Mouse (Mus musculus): ENCODE measurements around the gene Klk1b4. TPM values are rescaled to one million over a fixed set of nuclear protein-coding genes. Genes with fewer than 3 reads are reported as not detected.

Klk1b4 gene
- polyA plus RNA-seq, 1 experiment from 2014 or later, result not detected

- Histone ChIP-seq H3K27ac (replicated peaks) (no peak within 1 kb of the TSS), H3K4me2 (replicated peaks; ENCODE audit: low read depth) (no peak within 1 kb of the TSS), H3K27me3 (ENCODE audit: control insufficient read depth, insufficient read depth, low read length) (no peaks in the 10 kb centered on the region; the same call in 1 of the 2 replicates), H3K4me1 (replicated peaks; ENCODE audit: control insufficient read depth, insufficient read depth) (no peaks in the 10 kb centered on the region), H3K9me3 (ENCODE audit: control insufficient read depth, low read length) (no peaks in the 10 kb centered on the region), H3K4me3 (ENCODE audit: low read depth, low read length) (no peak within 1 kb of the TSS), H3K9ac (ENCODE audit: low read length) (no peak within 1 kb of the TSS), H3K36me3 (ENCODE audit: control insufficient read depth, insufficient read depth, low read length) (no peaks in the 10 kb centered on the region)
- no peak for ATAC-seq (ENCODE audit: low FRiP score, low TSS enrichment)
- TF ChIP-seq CTCF (IDR thresholded peaks at IDR 0.05; ENCODE audit: low read depth) (no peak), EP300 (optimal IDR thresholded peaks at IDR 0.05) (no peak)
- DNase-seq (ENCODE audit: low spot score), result no peak
- WGBS, result 83% methylated on average over 4 of the region's 4 CpGs
These were observed 50.0 kb downstream of the Klk1b4 start, which contains the start of gene Acp4 for GRCm38 (mm10) chr7:44257278-44257677. TSS of gene Acp4 (minus strand) at chr7:44257378.

- DNase-seq (ENCODE audit: low spot score), result no peak
- Histone ChIP-seq H3K9me3 (ENCODE audit: control insufficient read depth, low read length) (no peaks in the 10 kb centered on the region), H3K4me2 (replicated peaks; ENCODE audit: low read depth) (no peak overlapping the region), H3K27me3 (ENCODE audit: control insufficient read depth, insufficient read depth, low read length) (no peaks in the 10 kb centered on the region; the same call in 1 of the 2 replicates), H3K36me3 (ENCODE audit: control insufficient read depth, insufficient read depth, low read length) (no peaks in the 10 kb centered on the region), H3K9ac (ENCODE audit: low read length) (no peak overlapping the region), H3K27ac (replicated peaks) (no peak overlapping the region), H3K4me3 (ENCODE audit: low read depth, low read length) (no peak overlapping the region), H3K4me1 (replicated peaks; ENCODE audit: control insufficient read depth, insufficient read depth) (no peaks in the 10 kb centered on the region)
- TF ChIP-seq EP300 (optimal IDR thresholded peaks at IDR 0.05) (no peak), CTCF (IDR thresholded peaks at IDR 0.05; ENCODE audit: low read depth) (no peak)
- ATAC-seq (ENCODE audit: low FRiP score, low TSS enrichment), result no peak
- 65% methylated on average over 6 of the region's 6 CpGs for WGBS
These were observed 53.2 kb downstream of the Klk1b4 start for GRCm38 (mm10) chr7:44260410-44260809.

- TF ChIP-seq EP300 (optimal IDR thresholded peaks at IDR 0.05) (no peak), CTCF (IDR thresholded peaks at IDR 0.05; ENCODE audit: low read depth) (no peak)
- ATAC-seq (ENCODE audit: low FRiP score, low TSS enrichment), result no peak
- DNase-seq (ENCODE audit: low spot score), result no peak
- Histone ChIP-seq H3K9me3 (ENCODE audit: control insufficient read depth, low read length) (no peaks in the 10 kb centered on the region), H3K4me3 (ENCODE audit: low read depth, low read length) (no peak within 1 kb of the TSS), H3K27ac (replicated peaks) (no peak within 1 kb of the TSS), H3K36me3 (ENCODE audit: control insufficient read depth, insufficient read depth, low read length) (no peaks in the 10 kb centered on the region), H3K4me2 (replicated peaks; ENCODE audit: low read depth) (no peak within 1 kb of the TSS), H3K4me1 (replicated peaks; ENCODE audit: control insufficient read depth, insufficient read depth) (no peaks in the 10 kb centered on the region), H3K9ac (ENCODE audit: low read length) (no peak within 1 kb of the TSS; the same call in 1 of the 2 replicates), H3K27me3 (ENCODE audit: control insufficient read depth, insufficient read depth, low read length) (no peaks in the 10 kb centered on the region; the same call in 1 of the 2 replicates)
- WGBS, result 58% methylated on average over 5 of the region's 5 CpGs
These were observed 53.9 kb downstream of the Klk1b4 start, which contains the start of gene Gm15517 for GRCm38 (mm10) chr7:44261147-44261546. TSS of gene Gm15517 (plus strand) at chr7:44261447.

Other genes starting within 250 kb of the Klk1b4 start
- not detected in 2 replicates for gene Klk1b1, start 240.7 kb upstream of the Klk1b4 start, polyA plus RNA-seq (2015; fragmentation: Nextera tagmentation; extraction: Ambion mirVana)
- gene Klk1b9, start 231.4 kb upstream of the Klk1b4 start, polyA plus RNA-seq (2015; fragmentation: Nextera tagmentation; extraction: Ambion mirVana), result not detected in 2 replicates
- gene Klk1b11, start 211.6 kb upstream of the Klk1b4 start, polyA plus RNA-seq (2015; fragmentation: Nextera tagmentation; extraction: Ambion mirVana), result not detected in 2 replicates
- not detected in 2 replicates for gene Klk1b26, start 195.3 kb upstream of the Klk1b4 start, polyA plus RNA-seq (2015; fragmentation: Nextera tagmentation; extraction: Ambion mirVana)
- gene Klk1b27, start 155.1 kb upstream of the Klk1b4 start, polyA plus RNA-seq (2015; fragmentation: Nextera tagmentation; extraction: Ambion mirVana), result not detected in 2 replicates
- gene Klk1b21, start 105.1 kb upstream of the Klk1b4 start, polyA plus RNA-seq (2015; fragmentation: Nextera tagmentation; extraction: Ambion mirVana), result not detected in 2 replicates
- not detected in 2 replicates for gene Klk1b22, start 94.8 kb upstream of the Klk1b4 start, polyA plus RNA-seq (2015; fragmentation: Nextera tagmentation; extraction: Ambion mirVana)
- not detected in 2 replicates for gene Klk1b16, start 70.7 kb upstream of the Klk1b4 start, polyA plus RNA-seq (2015; fragmentation: Nextera tagmentation; extraction: Ambion mirVana)
- not detected in 2 replicates for gene Klk1b24, start 19.2 kb upstream of the Klk1b4 start, polyA plus RNA-seq (2015; fragmentation: Nextera tagmentation; extraction: Ambion mirVana)
- gene Klk1b3, start 9.2 kb upstream of the Klk1b4 start, polyA plus RNA-seq (2015; fragmentation: Nextera tagmentation; extraction: Ambion mirVana), result not detected in 2 replicates
- not detected in 2 replicates for gene Klk1b5, start 8.5 kb downstream of the Klk1b4 start, polyA plus RNA-seq (2015; fragmentation: Nextera tagmentation; extraction: Ambion mirVana)
- 9.7 and 10.7 TPM in 2 replicates for gene Klk1, start 17.9 kb downstream of the Klk1b4 start, polyA plus RNA-seq (2015; fragmentation: Nextera tagmentation; extraction: Ambion mirVana)
- gene Gm36864, start 28.7 kb downstream of the Klk1b4 start, polyA plus RNA-seq (2015; fragmentation: Nextera tagmentation; extraction: Ambion mirVana), result 0.13 TPM in 1 of 2 replicates, not detected in the other
- 0.57 and 0.65 TPM in 2 replicates for gene 1700028J19Rik, start 39.3 kb downstream of the Klk1b4 start, polyA plus RNA-seq (2015; fragmentation: Nextera tagmentation; extraction: Ambion mirVana)
- 52.9 and 60.0 TPM in 2 replicates for gene 2410002F23Rik, start 39.3 kb downstream of the Klk1b4 start, polyA plus RNA-seq (2015; fragmentation: Nextera tagmentation; extraction: Ambion mirVana)
- gene Acp4, start 49.9 kb downstream of the Klk1b4 start, polyA plus RNA-seq (2015; fragmentation: Nextera tagmentation; extraction: Ambion mirVana), result not detected in 2 replicates
- gene Gm15517, start 54.0 kb downstream of the Klk1b4 start, polyA plus RNA-seq (2015; fragmentation: Nextera tagmentation; extraction: Ambion mirVana), result not detected in 2 replicates
- gene Clec11a, start 99.5 kb downstream of the Klk1b4 start, polyA plus RNA-seq (2015; fragmentation: Nextera tagmentation; extraction: Ambion mirVana), result 11.1 and 11.4 TPM in 2 replicates
- 0.53 and 0.61 TPM in 2 replicates for gene Shank1, start 102.8 kb downstream of the Klk1b4 start, polyA plus RNA-seq (2015; fragmentation: Nextera tagmentation; extraction: Ambion mirVana)
- gene Syt3, start 176.7 kb downstream of the Klk1b4 start, polyA plus RNA-seq (2015; fragmentation: Nextera tagmentation; extraction: Ambion mirVana), result 1.2 and 1.4 TPM in 2 replicates
- gene 1700008O03Rik, start 178.4 kb downstream of the Klk1b4 start, polyA plus RNA-seq (2015; fragmentation: Nextera tagmentation; extraction: Ambion mirVana), result 0.68 and 0.75 TPM in 2 replicates
- gene Lrrc4b, start 221.6 kb downstream of the Klk1b4 start, polyA plus RNA-seq (2015; fragmentation: Nextera tagmentation; extraction: Ambion mirVana), result 0.36 and 0.52 TPM in 2 replicates

Measured in stomach, postnatal 0 days (tissue).